Mouse (Mus musculus) embryonic facial prominence, embryonic 13.5 days (tissue): ENCODE data around the gene Cst12. TPM values are rescaled to one million over a fixed set of nuclear protein-coding genes. Genes with fewer than 3 reads are reported as not detected.

ENCODE experiments used
- ATAC-seq: fragments of 200-750 bp; cut with Nextera tagmentation; 2 replicates; pipeline ENCODE4 v1.8.0; 2017; ENCODE audit warnings: low read depth; ENCODE audit not compliant: insufficient number of reproducible peaks, insufficient read depth, low FRiP score, low TSS enrichment
- H3K27ac ChIP-seq: fragments of 300-500 bp; sonication (generic); 2 replicates; pipeline ENCODE4 v1.5.1; 2015; ENCODE audit warnings: moderate library complexity, mild to moderate bottlenecking, inconsistent platforms
- H3K27me3 ChIP-seq: fragments of 300-500 bp; sonication (generic); 2 replicates; pipeline ENCODE4 v1.6.1; 2015; ENCODE audit warnings: mild to moderate bottlenecking, inconsistent platforms
- H3K36me3 ChIP-seq: fragments of 300-500 bp; sonication (generic); 2 replicates; pipeline ENCODE4 v1.6.1; 2015; ENCODE audit warnings: mild to moderate bottlenecking, inconsistent platforms
- H3K4me1 ChIP-seq: fragments of 300-500 bp; sonication (generic); 2 replicates; pipeline ENCODE4 v1.6.1; 2015; ENCODE audit warnings: inconsistent platforms
- H3K4me2 ChIP-seq: fragments of 300-500 bp; sonication (generic); 2 replicates; pipeline ENCODE4 v1.6.1; 2015; ENCODE audit warnings: moderate library complexity, mild to moderate bottlenecking, inconsistent platforms
- H3K4me3 ChIP-seq: fragments of 300-500 bp; sonication (generic); 2 replicates; pipeline ENCODE4 v1.5.1; 2015; ENCODE audit warnings: mild to moderate bottlenecking, inconsistent platforms
- H3K9ac ChIP-seq: fragments of 300-500 bp; sonication (generic); 2 replicates; pipeline ENCODE4 v1.6.1; 2015; ENCODE audit warnings: mild to moderate bottlenecking, inconsistent platforms
- H3K9me3 ChIP-seq: fragments of 300-500 bp; sonication (generic); 2 replicates; pipeline ENCODE4 v1.6.1; 2016; ENCODE audit warnings: inconsistent platforms
- whole genome bisulfite sequencing: fragments of 180-500 bp; shearing (Covaris S2); methylation state at CpG from one replicate; pipeline ENCODE4 v1.1.7; 2015; ENCODE audit warnings: mixed read lengths; 5-methylcytosine and 5-hydroxymethylcytosine counted together
- polyA plus RNA-seq: library from polyadenylated mRNA; unstranded; fragments of >200 nt; fragmentation: Nextera tagmentation; extraction: Ambion mirVana; gene quantifications from 2 replicates; pipeline ENCODE4 v1.2.1, GENCODE M21; 2015

The Cst12 gene
- polyA plus RNA-seq, 1 experiment from 2014 or later: not detected

DNA sequence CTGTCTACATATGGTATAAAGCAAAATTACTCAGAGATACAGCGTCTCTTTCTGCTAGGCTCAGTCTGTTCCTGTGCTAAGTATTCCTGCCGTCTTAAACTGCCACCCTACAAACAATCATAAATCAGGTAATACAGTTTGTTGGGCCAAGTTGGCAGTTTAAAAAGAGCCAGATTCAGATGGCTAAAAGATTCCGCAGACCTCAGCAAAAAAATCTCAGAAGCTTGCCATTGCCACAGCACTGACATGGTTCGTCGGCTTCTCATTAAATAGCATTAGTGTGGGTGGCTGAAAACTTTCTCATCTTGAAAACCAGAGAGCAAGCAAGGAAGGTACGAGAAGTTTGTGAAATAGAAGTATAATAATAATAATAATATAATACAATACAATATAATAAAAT, 17.5 kb downstream of the Cst12 start:
- Histone ChIP-seq H3K4me1 (no peaks in the 10 kb centered on the region), H3K9ac (no peak overlapping the region), H3K27ac (no peak overlapping the region), H3K36me3 (no peaks in the 10 kb centered on the region), H3K4me2 (no peak overlapping the region), H3K4me3 (no peak overlapping the region), H3K27me3 (no peaks in the 10 kb centered on the region), H3K9me3 (no peaks in the 10 kb centered on the region)
- no peak for ATAC-seq
- WGBS: 82% methylated on average over 6 of the region's 6 CpGs

DNA sequence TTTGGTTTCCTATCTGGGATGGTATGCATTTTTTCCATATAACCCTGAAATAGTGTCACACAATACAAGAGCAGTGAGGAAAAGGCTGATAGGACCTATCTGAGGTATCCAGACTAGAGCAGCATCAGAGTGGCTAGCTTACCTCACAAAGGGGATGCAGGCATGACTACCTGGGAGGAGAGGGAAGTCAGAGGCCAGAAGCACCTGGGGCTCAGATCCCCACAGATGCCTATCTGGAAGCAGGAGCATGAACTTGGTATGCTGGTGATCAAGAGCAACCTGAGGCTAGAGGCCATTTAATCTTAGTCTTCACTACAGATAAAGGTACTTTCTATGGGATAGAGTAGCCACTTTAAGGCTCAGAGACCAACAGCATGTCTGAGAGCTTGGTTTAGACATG, 30.7 kb downstream of the Cst12 start, which contains the start of gene Cst13:
Gene Cst13 (plus strand): TSS at position 173 of the 400 bp plus-strand sequence.
- no peak within 1 kb of the TSS for H3K4me2 ChIP-seq
- H3K9ac ChIP-seq: no peak within 1 kb of the TSS
- H3K36me3 ChIP-seq: no peaks in the 10 kb centered on the region
- no peaks in the 10 kb centered on the region for H3K9me3 ChIP-seq
- H3K4me1 ChIP-seq: no peaks in the 10 kb centered on the region
- no peak within 1 kb of the TSS for H3K27ac ChIP-seq
- no peaks in the 10 kb centered on the region for H3K27me3 ChIP-seq
- H3K4me3 ChIP-seq: no peak within 1 kb of the TSS
- ATAC-seq: no peak

DNA sequence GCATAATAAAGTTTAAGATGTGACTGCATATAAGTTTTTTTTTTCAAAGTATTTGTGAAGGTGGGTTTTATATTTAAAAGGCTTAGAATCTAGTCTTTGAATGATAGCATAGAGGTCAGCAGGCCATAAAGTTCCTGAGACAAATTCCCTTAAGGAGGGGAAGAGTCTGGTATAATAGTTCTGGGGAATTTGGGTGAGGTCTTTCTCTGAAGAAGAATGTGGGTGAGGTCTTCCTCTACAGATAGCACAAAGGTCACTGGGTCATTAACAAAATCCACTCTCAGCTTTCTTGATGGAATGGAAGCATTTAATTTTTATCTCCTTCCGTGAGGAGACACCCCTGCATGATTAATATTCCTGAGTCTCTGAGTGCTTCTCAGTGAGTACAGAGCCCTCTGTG, 36.8 kb downstream of the Cst12 start:
- Histone ChIP-seq H3K27ac (no peak overlapping the region), H3K36me3 (no peaks in the 10 kb centered on the region), H3K4me3 (no peak overlapping the region), H3K4me2 (no peak overlapping the region), H3K4me1 (no peaks in the 10 kb centered on the region), H3K27me3 (no peaks in the 10 kb centered on the region), H3K9me3 (no peaks in the 10 kb centered on the region), H3K9ac (no peak overlapping the region)
- 73% methylated on average over 1 of the region's 1 CpGs for WGBS
- ATAC-seq: no peak

DNA sequence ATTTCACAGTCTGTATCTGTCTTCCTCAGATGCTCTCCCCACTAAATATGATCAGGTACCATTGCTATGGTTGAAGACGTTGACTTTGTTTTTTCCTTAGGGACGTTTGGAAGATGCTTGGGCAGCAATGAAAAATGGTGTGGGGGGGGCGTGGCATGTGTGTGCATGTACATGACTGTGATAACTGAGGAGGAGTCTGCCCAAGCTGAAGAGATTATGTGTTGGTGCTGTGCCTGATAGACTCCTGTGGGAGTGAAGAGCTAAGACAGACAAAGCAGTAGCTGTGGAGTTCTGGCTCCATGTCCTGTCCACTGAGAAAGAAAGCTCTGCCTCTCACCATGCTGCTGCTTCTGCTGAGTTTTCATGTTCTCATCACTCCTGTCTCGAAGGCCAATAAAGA, 45.8 kb downstream of the Cst12 start, which contains the start of gene Cst9:
Gene Cst9 (plus strand): TSS at position 236 of the 400 bp plus-strand sequence.
- no peaks in the 10 kb centered on the region for H3K4me1 ChIP-seq
- ATAC-seq: no peak
- WGBS: 61% methylated on average over 4 of the region's 4 CpGs

DNA sequence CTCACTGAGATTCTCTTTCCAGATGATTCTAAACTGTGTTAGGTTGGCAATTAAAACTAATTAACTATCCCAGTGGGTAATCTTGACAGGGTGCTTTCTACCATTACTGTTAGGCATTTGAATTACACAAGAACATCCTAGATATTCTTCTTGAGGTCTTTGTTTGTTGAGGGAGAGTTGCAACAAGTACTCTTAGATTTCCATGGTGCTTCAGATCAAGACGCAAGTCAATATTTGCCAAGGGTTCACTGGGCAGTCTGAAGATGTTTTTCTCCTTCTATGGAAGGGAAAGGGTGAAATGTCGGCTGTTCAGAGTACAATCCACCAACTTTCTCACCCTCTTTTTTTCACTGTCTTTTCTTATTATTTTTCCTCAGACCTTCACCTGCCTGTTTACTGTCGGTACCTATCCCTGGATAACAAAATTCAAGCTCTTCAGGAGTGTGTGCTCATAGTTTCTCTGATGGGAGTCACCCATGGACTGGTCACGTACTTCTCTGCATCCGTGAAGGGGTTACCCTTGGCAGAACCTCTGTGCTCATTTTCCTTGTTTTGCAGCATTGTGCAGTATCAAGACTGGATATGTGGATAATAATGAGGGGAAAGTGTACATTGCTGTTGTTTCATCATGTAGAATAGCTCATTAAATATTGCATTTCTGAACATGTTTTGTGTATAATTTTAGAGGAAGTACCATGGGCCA, 49.1 kb downstream of the Cst12 start:
- 85% methylated on average over 5 of the region's 5 CpGs for WGBS
- ATAC-seq: no peak
- H3K4me3 ChIP-seq: no peak overlapping the region
- no peaks in the 10 kb centered on the region for H3K36me3 ChIP-seq
- no peak overlapping the region for H3K4me2 ChIP-seq
- no peak overlapping the region for H3K9ac ChIP-seq
- H3K9me3 ChIP-seq: no peaks in the 10 kb centered on the region
- no peaks in the 10 kb centered on the region for H3K4me1 ChIP-seq
- H3K27me3 ChIP-seq: no peaks in the 10 kb centered on the region
- H3K27ac ChIP-seq: no peak overlapping the region

More for the DNA sequence above, 45.8 kb downstream of the Cst12 start, which contains the start of gene Cst9:
- Histone ChIP-seq H3K4me3 (no peak within 1 kb of the TSS), H3K9ac (no peak within 1 kb of the TSS), H3K4me2 (no peak within 1 kb of the TSS), H3K36me3 (no peaks in the 10 kb centered on the region), H3K27ac (no peak within 1 kb of the TSS), H3K9me3 (no peaks in the 10 kb centered on the region), H3K27me3 (no peaks in the 10 kb centered on the region)

DNA sequence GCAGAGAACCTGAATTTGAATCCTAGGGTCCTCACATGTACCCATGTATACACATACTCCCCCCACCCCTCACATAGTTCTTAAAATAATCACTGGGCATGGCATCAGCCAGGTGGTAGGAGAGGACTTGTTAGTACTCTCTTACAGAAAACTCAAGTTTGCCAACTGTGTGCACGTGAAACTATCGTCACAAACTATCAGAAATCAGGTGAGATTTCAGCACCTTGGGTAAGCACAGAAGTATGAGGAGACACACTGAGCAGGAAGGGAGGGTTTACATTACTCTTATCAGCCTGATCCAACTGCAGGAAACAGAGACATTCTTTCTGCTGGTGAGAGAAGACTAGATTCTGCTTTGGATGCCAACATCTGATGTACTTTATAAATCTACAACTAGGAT, 50.1 kb downstream of the Cst12 start:
- 87% methylated on average over 2 of the region's 2 CpGs for WGBS
- Histone ChIP-seq H3K27ac (no peak overlapping the region), H3K4me1 (no peaks in the 10 kb centered on the region), H3K36me3 (no peaks in the 10 kb centered on the region), H3K4me3 (no peak overlapping the region), H3K9ac (no peak overlapping the region), H3K4me2 (no peak overlapping the region), H3K27me3 (no peaks in the 10 kb centered on the region), H3K9me3 (no peaks in the 10 kb centered on the region)
- no peak for ATAC-seq

Other genes with a start within 250 kb of the Cst12 start
- gene Nxt1, start 116.8 kb upstream of the Cst12 start, polyA plus RNA-seq: 105 and 108 TPM in 2 replicates
- 21.2 and 21.6 TPM in 2 replicates for gene Gzf1, start 108.3 kb upstream of the Cst12 start, polyA plus RNA-seq
- gene Napb, start 56.9 kb upstream of the Cst12 start, polyA plus RNA-seq: 4.2 and 5.4 TPM in 2 replicates
- not detected in 2 replicates for gene Cstl1, start 39.0 kb upstream of the Cst12 start, polyA plus RNA-seq
- gene Cst11, start 17.9 kb upstream of the Cst12 start, polyA plus RNA-seq: not detected in 2 replicates
- not detected in 2 replicates for gene 8030411F24Rik, start 7.4 kb upstream of the Cst12 start, polyA plus RNA-seq
- 0.32 TPM in 1 of 2 replicates, not detected in the other for gene Cst8, start 9.4 kb downstream of the Cst12 start, polyA plus RNA-seq
- gene Cst13, start 30.7 kb downstream of the Cst12 start, polyA plus RNA-seq: not detected in 2 replicates
- gene Cst9, start 45.8 kb downstream of the Cst12 start, polyA plus RNA-seq: not detected in 2 replicates
- gene 9230104L09Rik, start 75.7 kb downstream of the Cst12 start, polyA plus RNA-seq: not detected in 2 replicates
- 344 and 387 TPM in 2 replicates for gene Cst3, start 86.3 kb downstream of the Cst12 start, polyA plus RNA-seq
- gene Gm1330, start 213.9 kb downstream of the Cst12 start, polyA plus RNA-seq: not detected in 2 replicates
- gene Gm10750, start 227.9 kb downstream of the Cst12 start, polyA plus RNA-seq: not detected in 2 replicates